Mouse (Mus musculus) naive thymus-derived CD4-positive, alpha-beta T cell, adult 2 months (primary cell): ENCODE data around the gene Stx2.

ENCODE experiments used
- DNase-seq: peaks from one replicate; pipeline ENCODE4 v3.0.0-alpha.2; 2011; ENCODE audit warnings: low read depth

Stx2 gene

GRCm38 (mm10) chr5:128952291-128953195 lies 55.8 kb downstream of the Stx2 start:
- DNase-seq = no peak

- no peak for DNase-seq
Observed at GRCm38 (mm10) chr5:128951472-128951871, 56.9 kb downstream of the Stx2 start.

DNA sequence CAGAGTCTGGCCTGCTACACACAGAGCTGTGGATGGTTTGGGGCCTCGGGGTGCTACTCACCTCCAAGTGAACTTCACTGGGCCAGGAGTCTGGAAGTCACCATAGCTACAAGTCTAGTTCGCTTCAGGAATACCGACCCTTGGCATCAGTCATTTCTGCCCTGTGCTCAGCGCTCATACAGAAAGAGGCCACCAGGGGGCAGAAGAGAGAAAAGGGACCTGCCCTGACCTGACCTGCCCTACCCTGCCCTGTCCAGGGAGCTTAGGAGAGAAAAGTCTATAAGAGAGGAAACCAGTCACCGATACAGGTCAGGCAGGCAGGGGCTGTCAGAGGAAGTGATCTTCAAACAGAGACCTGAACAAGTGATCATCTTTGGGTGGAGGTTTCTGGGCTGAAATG lies 61.3 kb downstream of the Stx2 start:
- peak; percentile 15 for DNase-seq

- no peak for DNase-seq
Observed at GRCm38 (mm10) chr5:128940436-128940835, 67.9 kb downstream of the Stx2 start.

DNA sequence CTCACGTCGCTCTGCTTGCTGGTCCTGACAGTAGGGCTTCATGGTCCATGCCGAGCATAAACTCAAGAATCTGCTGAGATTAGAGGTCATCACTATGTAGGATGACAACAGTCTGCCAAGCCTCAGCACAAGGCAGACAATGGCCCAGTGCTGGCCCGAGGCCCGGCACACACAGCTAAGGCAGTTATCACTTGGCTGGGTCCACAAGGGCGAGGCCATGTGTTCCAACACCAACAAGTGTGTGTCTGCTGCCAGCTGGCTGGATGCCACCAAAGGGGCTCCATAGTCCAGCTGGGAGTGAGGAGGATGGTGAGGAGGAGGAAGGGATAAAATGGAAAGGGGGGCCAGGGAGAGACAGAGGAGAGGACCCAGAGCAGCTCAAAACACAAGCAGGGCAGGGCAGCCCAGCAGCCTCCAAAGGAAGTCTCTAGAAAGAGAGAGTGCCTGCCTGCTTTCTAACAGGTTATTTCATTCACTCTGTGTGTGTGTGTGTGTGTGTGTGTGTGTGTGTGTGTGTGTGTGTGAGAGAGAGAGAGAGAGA lies 72.9 kb downstream of the Stx2 start:
- no peak for DNase-seq
